Mouse (Mus musculus): ENCODE data around the gene Sike1.

DNA sequence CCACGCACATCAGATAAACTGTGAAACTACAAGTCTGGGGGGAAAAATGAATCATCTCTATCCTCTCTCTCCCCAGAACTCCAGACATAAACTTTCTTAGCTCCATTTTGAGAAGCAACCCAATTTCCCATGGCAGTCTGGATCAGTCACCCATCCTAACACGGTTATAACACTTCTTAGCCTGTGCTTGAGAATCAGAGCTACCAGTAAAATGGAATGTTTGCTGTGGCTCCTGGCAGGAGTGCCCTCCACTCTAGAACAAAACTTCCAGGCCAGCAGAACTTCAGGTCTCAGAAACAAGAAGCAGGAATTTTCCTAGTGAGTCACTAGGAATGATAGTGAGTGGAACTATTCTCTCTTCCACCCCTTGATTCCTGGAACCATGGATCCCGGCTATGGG, 25.0 kb upstream of the Sike1 start:
- TF ChIP-seq CTCF (conservative IDR thresholded peaks at IDR 0.05; ENCODE audit: low read length) (no peak), NANOG (IDR thresholded peaks at IDR 0.05; ENCODE audit: borderline replicate concordance, low read length) (no peak), POU5F1 (IDR thresholded peaks at IDR 0.05; ENCODE audit: borderline replicate concordance, low read length) (no peak)
